Mouse (Mus musculus): Measurements from ENCODE around the gene Pax2.
"Not testable (repeated sequence)": the region's sequence is repeated elsewhere in the genome, so short reads cannot be mapped to it uniquely, and the experiment has no call there.

The Pax2 gene

GRCm38 (mm10) chr19:44837426-44838205 is 81.8 kb downstream of the Pax2 start:
- DNase-seq = peak; percentile 8 to 9

- DNase-seq = no peak
Observed at GRCm38 (mm10) chr19:44838321-44838720, 82.5 kb downstream of the Pax2 start.

- DNase-seq = not testable (repeated sequence)
Observed at GRCm38 (mm10) chr19:44842661-44843060, 86.8 kb downstream of the Pax2 start.

- no peak for DNase-seq
Observed at GRCm38 (mm10) chr19:44849465-44849864, 93.6 kb downstream of the Pax2 start.

- no peak for DNase-seq
Observed at GRCm38 (mm10) chr19:44858671-44859070, 102.8 kb downstream of the Pax2 start.

GRCm38 (mm10) chr19:44868766-44869165 is 112.9 kb downstream of the Pax2 start:
- no peak for DNase-seq

GRCm38 (mm10) chr19:44874186-44874898 is 118.5 kb downstream of the Pax2 start:
- DNase-seq = no peak

GRCm38 (mm10) chr19:44874928-44875327 is 119.1 kb downstream of the Pax2 start:
- DNase-seq = no peak

GRCm38 (mm10) chr19:44875718-44876117 is 119.9 kb downstream of the Pax2 start:
- DNase-seq = no peak

GRCm38 (mm10) chr19:44876529-44876928 is 120.7 kb downstream of the Pax2 start:
- DNase-seq = no peak

GRCm38 (mm10) chr19:44882552-44883024 is 126.7 kb downstream of the Pax2 start:
- no peak for DNase-seq

- DNase-seq = no peak
Observed at GRCm38 (mm10) chr19:44884331-44884730, 128.5 kb downstream of the Pax2 start.

GRCm38 (mm10) chr19:44886475-44886874 is 130.6 kb downstream of the Pax2 start:
- no peak for DNase-seq

All from B cell, adult 2 months (primary cell).